24 mouse cellular contexts compared by ENCODE assay signal in genomic region chr10:68695760-68696336, GRCm38 (mm10). TPM values are rescaled to one million over a fixed set of nuclear protein-coding genes. Genes with fewer than 3 reads are reported as not detected.
DNase-seq lines count a peak whose midpoint lies in the region; ATAC-seq and TF ChIP-seq lines count a peak whose summit lies in the region.
"Had no signal": no experiment of that assay in that cellular context is flagged by ENCODE, and none has a peak within 500 bp of the region (broad histone marks: within the 10 kb centered on the region; RNA-seq: fewer than 3 reads in every experiment).

No protein-coding gene starts in this region.

- DNase-seq in cerebellum, adult 2 months: no peak
- no peak for DNase-seq in heart, adult 18-20 months
- no peak for DNase-seq in neural tube, embryonic 10.5 days (ENCODE audit: extremely low spot score, low spot score)
- DNase-seq in hindbrain, embryonic 11.5 days (ENCODE audit: low spot score): no peak
- DNase-seq: adrenal gland, postnatal 25 days; cerebellum, adult 9-10 months; cerebellum, postnatal 36 days; gastrocnemius, postnatal 25 days; heart, adult 2 months; kidney, adult 11 months; kidney, postnatal 14 days; lung, postnatal 4 days; thymus, postnatal 14 days had no signal

- H3K27me3 ChIP-seq in cerebellum, adult 2 months (ENCODE audit: control insufficient read depth, insufficient read depth, low read length): no peaks in the 10 kb centered on the region
- no peaks in the 10 kb centered on the region for H3K27me3 ChIP-seq in heart, embryonic 15.5 days
- no peaks in the 10 kb centered on the region for H3K27me3 ChIP-seq in neural tube, embryonic 13.5 days
- no peaks in the 10 kb centered on the region for H3K27me3 ChIP-seq in embryonic facial prominence, embryonic 15.5 days
- no peaks in the 10 kb centered on the region for H3K27me3 ChIP-seq in hindbrain, embryonic 11.5 days (ENCODE audit: control insufficient read depth, insufficient read depth, low read length)
- H3K27me3 ChIP-seq: forebrain, embryonic 15.5 days; hindbrain, embryonic 15.5 days had no signal

- TF ChIP-seq POLR2A in cerebellum, adult 2 months (IDR thresholded peaks at IDR 0.05; ENCODE audit: borderline replicate concordance, insufficient read depth, low read length): no peak

- H3K4me1 ChIP-seq in cerebellum, adult 2 months (ENCODE audit: control insufficient read depth, insufficient read depth, low read length): no peaks in the 10 kb centered on the region
- no peaks in the 10 kb centered on the region for H3K4me1 ChIP-seq in heart, embryonic 15.5 days (replicated peaks)
- no peaks in the 10 kb centered on the region for H3K4me1 ChIP-seq in neural tube, embryonic 13.5 days (replicated peaks)
- no peaks in the 10 kb centered on the region for H3K4me1 ChIP-seq in embryonic facial prominence, embryonic 15.5 days
- H3K4me1 ChIP-seq in hindbrain, embryonic 11.5 days (replicated peaks; ENCODE audit: control insufficient read depth, insufficient read depth, low read length): no peaks in the 10 kb centered on the region
- H3K4me1 ChIP-seq: forebrain, embryonic 15.5 days; hindbrain, embryonic 15.5 days had no signal

- no peaks in the 10 kb centered on the region for H3K9me3 ChIP-seq in heart, embryonic 15.5 days (replicated peaks)
- H3K9me3 ChIP-seq in neural tube, embryonic 13.5 days: no peaks in the 10 kb centered on the region
- no peaks in the 10 kb centered on the region for H3K9me3 ChIP-seq in embryonic facial prominence, embryonic 15.5 days (replicated peaks)
- no peaks in the 10 kb centered on the region for H3K9me3 ChIP-seq in hindbrain, embryonic 11.5 days (ENCODE audit: control insufficient read depth, low read length)
- H3K9me3 ChIP-seq: forebrain, embryonic 15.5 days; hindbrain, embryonic 15.5 days had no signal

- H3K4me2 ChIP-seq in heart, embryonic 15.5 days: no peak overlapping the region
- H3K4me2 ChIP-seq in neural tube, embryonic 13.5 days: no peak overlapping the region
- H3K4me2 ChIP-seq in embryonic facial prominence, embryonic 15.5 days (replicated peaks): no peak overlapping the region
- no peak overlapping the region for H3K4me2 ChIP-seq in hindbrain, embryonic 11.5 days (replicated peaks; ENCODE audit: low read depth, low read length)
- H3K4me2 ChIP-seq: forebrain, embryonic 15.5 days; hindbrain, embryonic 15.5 days had no signal

- no peak overlapping the region for H3K9ac ChIP-seq in heart, embryonic 15.5 days
- H3K9ac ChIP-seq in neural tube, embryonic 13.5 days: no peak overlapping the region
- no peak overlapping the region for H3K9ac ChIP-seq in embryonic facial prominence, embryonic 15.5 days
- no peak overlapping the region for H3K9ac ChIP-seq in hindbrain, embryonic 11.5 days (ENCODE audit: low read depth, low read length)
- H3K9ac ChIP-seq: forebrain, embryonic 15.5 days; hindbrain, embryonic 15.5 days had no signal

- no peak overlapping the region for H3K27ac ChIP-seq in cerebellum, adult 2 months (ENCODE audit: insufficient read depth, low read length)
- H3K27ac ChIP-seq in heart, embryonic 15.5 days: no peak overlapping the region
- H3K27ac ChIP-seq in neural tube, embryonic 13.5 days (replicated peaks): no peak overlapping the region
- no peak overlapping the region for H3K27ac ChIP-seq in embryonic facial prominence, embryonic 15.5 days (replicated peaks)
- no peak overlapping the region for H3K27ac ChIP-seq in hindbrain, embryonic 11.5 days (ENCODE audit: low read depth, low read length)
- H3K27ac ChIP-seq: forebrain, embryonic 15.5 days; heart, adult 2 months; hindbrain, embryonic 15.5 days had no signal

- H3K36me3 ChIP-seq in heart, embryonic 15.5 days: no peaks in the 10 kb centered on the region
- H3K36me3 ChIP-seq in neural tube, embryonic 13.5 days: no peaks in the 10 kb centered on the region
- no peaks in the 10 kb centered on the region for H3K36me3 ChIP-seq in embryonic facial prominence, embryonic 15.5 days
- no peaks in the 10 kb centered on the region for H3K36me3 ChIP-seq in hindbrain, embryonic 11.5 days (ENCODE audit: control insufficient read depth, insufficient read depth, low read length)
- H3K36me3 ChIP-seq: forebrain, embryonic 15.5 days; hindbrain, embryonic 15.5 days had no signal

- ATAC-seq in cerebellum, adult (ENCODE audit: insufficient number of reproducible peaks, low FRiP score, low TSS enrichment): peak; percentile 49; the same call in 1 of the 2 replicates
- ATAC-seq in heart, embryonic 15.5 days (replicated peaks; ENCODE audit: insufficient number of reproducible peaks, insufficient read depth, low FRiP score, low read depth): 0 out of 2 replicates have a peak, but pooled peaks have one; percentile 35
- ATAC-seq in neural tube, embryonic 13.5 days (ENCODE audit: low read depth): 0 out of 2 replicates have a peak, but pooled peaks have one; percentile 27
- peak; percentile 29; the same call in 1 of the 2 replicates for ATAC-seq in embryonic facial prominence, embryonic 15.5 days (ENCODE audit: insufficient number of reproducible peaks, low FRiP score, low TSS enrichment, low read depth)
- ATAC-seq in hindbrain, embryonic 11.5 days (ENCODE audit: low FRiP score): no peak
- ATAC-seq: forebrain, embryonic 15.5 days; inflammation-experienced regulatory T-cells, adult 6 months; lung, postnatal 0 days; midbrain, embryonic 16.5 days had no signal

- no peak overlapping the region for H3K4me3 ChIP-seq in cerebellum, adult 2 months (replicated peaks; ENCODE audit: insufficient read depth, low read depth, low read length)
- H3K4me3 ChIP-seq in heart, embryonic 15.5 days: no peak overlapping the region
- H3K4me3 ChIP-seq in neural tube, embryonic 13.5 days: no peak overlapping the region
- no peak overlapping the region for H3K4me3 ChIP-seq in embryonic facial prominence, embryonic 15.5 days (replicated peaks)
- no peak overlapping the region for H3K4me3 ChIP-seq in hindbrain, embryonic 11.5 days (ENCODE audit: low read depth, low read length)
- H3K4me3 ChIP-seq: forebrain, embryonic 15.5 days; heart, adult 2 months; hindbrain, embryonic 15.5 days; myocyte had no signal

- TF ChIP-seq CTCF in cerebellum, adult 2 months (IDR thresholded peaks at IDR 0.05; ENCODE audit: borderline replicate concordance, insufficient read depth, low read depth, low read length): no peak

RNA-seq across cellular contexts. Expression of gene Tmem26, which starts 27.6 kb away (rescaled TPM):
- polyA plus RNA-seq in cerebellum, adult 2 months (2012; rRNA removed): 0.14 and 0.31 TPM in 2 replicates
- polyA plus RNA-seq in heart, embryonic 15.5 days (2015; fragmentation: Nextera tagmentation; extraction: Ambion mirVana): 4.0 and 5.6 TPM in 2 replicates
- total RNA-seq in heart, adult 18-20 months (2021): under 1 TPM; 0.27 to 0.41 TPM
- 5.0 and 7.2 TPM in 2 replicates for polyA plus RNA-seq in neural tube, embryonic 13.5 days (2015; fragmentation: Nextera tagmentation; extraction: Ambion mirVana)
- polyA plus RNA-seq in embryonic facial prominence, embryonic 15.5 days (2015; fragmentation: Nextera tagmentation; extraction: Ambion mirVana): 32.3 and 43.7 TPM in 2 replicates
- 6.8 and 8.2 TPM in 2 replicates for polyA plus RNA-seq in hindbrain, embryonic 11.5 days (2014; fragmentation: Nextera tagmentation; extraction: Ambion mirVana)
- total RNA-seq: hematopoietic stem cell, adult 5-6 weeks had no signal
- polyA plus RNA-seq: myocyte had no signal
